Mouse (Mus musculus): ENCODE results near the gene Ewsr1.

Gene Ewsr1

GRCm38 (mm10) chr11:5096480-5097020 is 2.5 kb downstream of the Ewsr1 start:
- WGBS, result 24% methylated on average over 8 of the region's 8 CpGs

GRCm38 (mm10) chr11:5095877-5096276 is 3.2 kb downstream of the Ewsr1 start:
- 47% methylated on average over 5 of the region's 5 CpGs for WGBS

GRCm38 (mm10) chr11:5091706-5092105 is 7.4 kb downstream of the Ewsr1 start:
- WGBS, result 19% methylated on average over 2 of the region's 2 CpGs

GRCm38 (mm10) chr11:5089147-5089546 is 9.9 kb downstream of the Ewsr1 start:
- 89% methylated on average over 1 of the region's 1 CpGs for WGBS

GRCm38 (mm10) chr11:5076843-5077242 is 22.2 kb downstream of the Ewsr1 start:
- WGBS, result 81% methylated on average over 4 of the region's 5 CpGs

- WGBS, result 38% methylated on average over 4 of the region's 4 CpGs
Measured at GRCm38 (mm10) chr11:5074882-5075281, 24.2 kb downstream of the Ewsr1 start.

- WGBS, result 79% methylated on average over 9 of the region's 9 CpGs
Measured at GRCm38 (mm10) chr11:5068126-5068971, 30.7 kb downstream of the Ewsr1 start.

- under 1% methylated on average over 49 of the region's 50 CpGs for WGBS
Measured at GRCm38 (mm10) chr11:5065056-5065821, 33.8 kb downstream of the Ewsr1 start, which contains the start of gene Gas2l1. Gene Gas2l1 (minus strand): TSS chr11:5065327.

- WGBS, result 14% methylated on average over 38 of the region's 38 CpGs
Measured at GRCm38 (mm10) chr11:5064282-5065055, 34.6 kb downstream of the Ewsr1 start.

- 52% methylated on average over 31 of the region's 31 CpGs for WGBS
Measured at GRCm38 (mm10) chr11:5063561-5064281, 35.3 kb downstream of the Ewsr1 start.

GRCm38 (mm10) chr11:5062860-5063505 is 36.1 kb downstream of the Ewsr1 start:
- WGBS, result 51% methylated on average over 13 of the region's 13 CpGs

GRCm38 (mm10) chr11:5062326-5062725 is 36.7 kb downstream of the Ewsr1 start:
- WGBS, result 25% methylated on average over 13 of the region's 13 CpGs

GRCm38 (mm10) chr11:5061413-5062139 is 37.5 kb downstream of the Ewsr1 start:
- WGBS, result 9% methylated on average over 62 of the region's 62 CpGs

GRCm38 (mm10) chr11:5060756-5061412 is 38.2 kb downstream of the Ewsr1 start:
- WGBS, result 65% methylated on average over 28 of the region's 28 CpGs

GRCm38 (mm10) chr11:5059704-5060156 is 39.3 kb downstream of the Ewsr1 start:
- WGBS, result 10% methylated on average over 27 of the region's 27 CpGs

GRCm38 (mm10) chr11:5059230-5059629 is 39.8 kb downstream of the Ewsr1 start:
- 23% methylated on average over 14 of the region's 14 CpGs for WGBS

GRCm38 (mm10) chr11:5058783-5059182 is 40.3 kb downstream of the Ewsr1 start:
- 23% methylated on average over 9 of the region's 9 CpGs for WGBS

- 1% methylated on average over 77 of the region's 77 CpGs for WGBS
Measured at GRCm38 (mm10) chr11:5057856-5058641, 41.0 kb downstream of the Ewsr1 start, which contains the start of gene Rasl10a. Gene Rasl10a (plus strand): TSS chr11:5058128.
